Mouse (Mus musculus) embryonic fibroblast, embryonic 13.5 days (primary cell): Measurements from ENCODE around the gene Limd1.
"Not testable (repeated sequence)": the region's sequence is repeated elsewhere in the genome, so short reads cannot be mapped to it uniquely, and the experiment has no call there.

ENCODE experiments used
- CTCF ChIP-seq: IDR thresholded peaks from 2 replicates; pipeline ENCODE4 v1.5.1; 2011; ENCODE audit warnings: mild to moderate bottlenecking, control low read depth, low read length, moderate library complexity, borderline replicate concordance; ENCODE audit not compliant: insufficient read depth
- POLR2A ChIP-seq: IDR thresholded peaks from 2 replicates; pipeline ENCODE4 v1.6.1; 2011; ENCODE audit warnings: low read depth, mild to moderate bottlenecking, control low read depth, low read length, moderate library complexity

GRCm38 (mm10) chr9:123447101-123447500 lies 31.4 kb upstream of the Limd1 start:
- not testable (repeated sequence) for TF ChIP-seq CTCF, POLR2A
